Mouse (Mus musculus) spleen, adult 18-20 months (tissue): ENCODE measurements around the gene Gm38100.

Experiments used
- DNase-seq, 2 experiments: peaks; one replicate each; pipeline ENCODE4 v3.0.0; 2022; ENCODE audit warnings: mixed read lengths in 2 of 2

Gm38100 gene

DNA sequence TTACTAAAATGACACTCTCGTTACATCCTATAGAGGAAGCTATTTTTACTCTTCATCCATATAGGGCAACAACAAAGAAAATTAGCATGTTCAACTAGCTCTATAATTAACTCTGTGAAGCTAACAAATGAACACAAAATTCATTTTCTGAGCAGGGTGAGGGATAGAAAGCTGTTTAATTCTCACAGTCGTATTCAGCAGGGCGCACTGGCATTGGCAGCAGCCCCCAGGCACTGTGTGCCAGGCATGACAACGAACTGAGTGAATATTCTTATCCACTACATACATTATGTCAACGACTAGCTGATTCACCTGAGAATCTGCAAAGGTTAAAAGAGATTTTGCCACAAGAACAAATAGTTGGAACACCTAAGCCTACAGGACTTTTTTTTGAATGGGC lies 50.6 kb downstream of the Gm38100 start:
- DNase-seq = no peak
